Mouse (Mus musculus): ENCODE measurements at regions not wholly inside any gene's neighbourhood (a gene's known extent, or its start where the extent isn't known, plus 50 kb on each side); places are given as distances from the start of the nearest gene placed in this dataset.

DNA sequence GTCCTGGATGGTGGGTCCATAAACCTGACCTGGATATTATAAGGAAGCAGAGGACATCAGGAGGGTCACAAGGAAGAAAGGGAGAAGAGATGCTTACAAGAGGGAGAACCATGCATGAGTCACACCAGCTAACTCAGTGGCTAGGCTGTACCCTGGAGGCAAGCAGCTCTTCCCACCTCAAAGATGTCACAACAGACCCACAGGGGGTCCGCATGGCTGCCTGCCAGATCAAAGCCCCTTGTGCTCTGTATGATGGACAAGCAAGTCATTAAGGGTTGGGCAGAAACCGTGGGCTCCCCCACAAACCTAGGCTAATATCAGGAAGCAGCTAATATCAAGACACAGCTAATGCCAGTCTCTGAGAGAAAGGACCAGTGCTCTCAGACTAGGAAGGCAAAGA, 343.9 kb upstream of the Mef2c start:
- intact Hi-C loops (cut with DNase I), result no loop called here

DNA sequence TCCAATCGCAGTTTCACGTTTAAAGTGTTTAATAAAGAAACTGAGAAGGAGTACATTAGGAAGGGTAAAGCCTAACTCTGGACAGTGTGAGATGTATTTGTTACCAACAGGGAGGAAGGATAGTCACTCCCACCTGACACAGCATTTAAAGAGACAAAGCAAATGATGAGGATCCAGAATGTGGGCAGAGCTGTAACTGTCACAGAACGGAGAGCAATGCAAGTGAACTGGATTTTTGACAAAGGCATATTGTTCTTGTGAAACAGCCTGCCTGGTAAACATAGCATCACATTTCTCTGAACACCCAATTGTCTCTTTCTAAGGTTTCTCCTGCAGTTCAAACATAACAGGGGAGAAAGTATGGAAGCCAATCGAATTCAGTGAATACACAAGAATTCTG, 341.1 kb upstream of the Mef2c start:
- DNase-seq (ENCODE audit: low spot score in 2 of 2), result no peak
- intact Hi-C loops (cut with DNase I), result no loop called here

More for the DNA sequence above, 343.9 kb upstream of the Mef2c start:
- DNase-seq (ENCODE audit: low spot score in 2 of 2), result no peak

DNA sequence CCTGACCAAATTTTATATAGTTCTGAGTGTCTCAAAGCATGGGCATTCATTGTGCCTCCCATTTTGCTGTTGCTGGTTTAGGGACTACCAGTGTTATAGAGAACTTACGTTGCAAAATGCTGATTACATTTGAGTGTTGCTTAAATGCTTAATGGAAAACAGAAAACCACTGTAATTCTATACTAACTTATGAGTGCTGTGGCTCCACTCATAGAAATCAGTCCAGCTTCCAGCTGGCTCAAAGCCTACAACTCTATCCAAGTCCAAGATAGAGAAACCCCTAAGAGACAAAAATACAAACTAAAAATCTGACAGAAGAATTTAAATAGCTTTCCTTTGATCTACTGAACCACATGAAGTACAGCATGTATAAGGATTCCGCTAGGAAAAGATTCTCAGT, 328.7 kb upstream of the Mef2c start:
- no peak for DNase-seq (ENCODE audit: low spot score in 2 of 2)
- intact Hi-C loops (cut with DNase I), result no loop called here

DNA sequence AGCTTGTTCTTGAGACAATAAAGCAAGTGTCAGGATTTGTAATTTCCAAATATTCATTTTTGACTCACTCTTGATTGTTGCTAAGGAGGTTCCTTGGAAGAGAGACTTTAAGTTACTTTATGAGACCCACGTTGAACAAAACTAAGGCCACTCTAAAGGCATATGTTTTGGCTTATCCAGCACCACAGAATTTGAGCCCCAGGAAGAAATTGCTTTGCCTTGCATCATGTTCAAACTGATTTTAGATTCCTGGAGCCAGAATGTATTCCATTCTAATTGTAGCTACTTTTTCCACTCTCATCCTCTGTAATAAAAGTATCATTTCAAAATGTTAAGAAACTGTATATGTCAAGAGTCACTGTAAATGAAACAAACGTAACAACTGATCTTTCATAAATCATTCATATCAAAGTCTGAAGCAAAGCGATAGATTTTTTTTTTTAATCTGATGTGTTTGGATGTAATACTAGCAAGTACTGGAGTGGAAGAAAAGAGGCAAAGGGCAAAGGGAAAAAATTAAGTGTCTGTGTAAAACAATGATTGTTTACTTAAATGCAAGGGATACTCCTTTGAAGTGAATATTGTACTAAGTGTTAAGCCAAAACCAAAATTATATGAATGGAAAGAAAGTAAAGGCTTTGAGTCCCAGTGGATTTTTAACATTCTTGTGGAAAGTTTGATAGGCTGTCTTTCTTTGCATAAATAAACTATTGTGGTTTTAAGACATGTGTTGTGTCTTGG, 301.7 kb upstream of the Mef2c start:
- no peak for DNase-seq (ENCODE audit: low spot score in 2 of 2)
- intact Hi-C loops (cut with DNase I), result no loop called here

DNA sequence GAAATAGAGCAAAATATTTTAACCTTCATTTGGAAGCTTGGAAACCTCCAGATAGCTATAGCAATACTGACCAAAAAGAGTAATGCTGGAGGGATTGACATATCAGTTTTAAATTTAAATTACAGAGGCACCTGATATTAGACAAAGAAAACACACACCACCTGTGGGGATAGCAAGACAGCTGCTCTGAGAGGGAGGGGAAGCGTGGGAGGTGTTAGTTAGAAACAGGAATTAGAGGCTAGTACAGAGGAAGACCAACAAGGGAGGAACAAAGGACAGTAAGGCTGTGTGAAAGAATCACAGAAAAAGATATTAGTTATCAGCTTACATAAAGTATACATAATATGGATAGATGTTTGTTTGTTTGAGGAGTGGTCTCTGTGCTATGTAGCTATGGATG, 297.2 kb upstream of the Mef2c start:
- intact Hi-C loops (cut with DNase I), result no loop called here
- no peak for DNase-seq (ENCODE audit: low spot score in 2 of 2)

DNA sequence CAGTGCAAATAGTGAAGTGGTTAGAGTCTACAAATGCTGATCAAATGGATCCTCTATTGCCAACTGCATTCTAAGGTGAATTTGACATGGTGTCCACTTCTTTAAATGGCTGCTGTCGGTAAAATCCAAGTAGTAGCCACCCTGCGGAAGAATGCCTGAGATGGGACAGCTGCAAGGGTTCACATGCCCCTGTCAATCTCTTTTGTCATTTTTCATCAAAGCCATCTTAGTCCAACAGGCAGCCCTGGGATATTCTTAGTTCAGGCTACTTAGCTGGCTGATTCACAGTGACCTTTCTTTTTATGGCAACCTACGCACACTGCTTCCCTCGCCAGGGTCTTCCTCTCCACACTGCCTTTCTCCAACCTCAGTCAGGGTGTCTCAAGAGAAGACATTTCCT, 296.3 kb upstream of the Mef2c start:
- no peak for DNase-seq (ENCODE audit: low spot score in 2 of 2)
- intact Hi-C loops (cut with DNase I), result no loop called here

DNA sequence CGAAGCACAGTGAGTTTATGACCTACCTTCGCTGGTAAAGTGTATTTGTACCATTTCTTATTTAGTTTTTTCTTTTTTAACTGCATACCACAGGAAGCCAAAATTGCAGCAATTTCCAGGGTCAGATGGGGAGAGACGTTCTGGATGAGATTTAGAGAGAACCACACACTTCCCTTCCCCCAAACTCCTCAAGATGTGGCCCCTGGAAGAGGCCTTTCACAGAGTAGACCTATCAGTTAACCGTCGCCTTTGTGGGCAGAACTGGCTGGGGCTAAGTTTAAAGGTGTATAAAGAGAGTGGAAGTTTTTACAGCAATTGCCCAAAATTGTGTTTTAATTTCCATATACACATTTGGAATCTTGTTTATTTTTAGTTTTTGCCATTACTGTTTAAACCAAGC, 295.7 kb upstream of the Mef2c start:
- intact Hi-C loops (cut with DNase I), result no loop called here
- DNase-seq (ENCODE audit: low spot score in 2 of 2), result no peak

DNA sequence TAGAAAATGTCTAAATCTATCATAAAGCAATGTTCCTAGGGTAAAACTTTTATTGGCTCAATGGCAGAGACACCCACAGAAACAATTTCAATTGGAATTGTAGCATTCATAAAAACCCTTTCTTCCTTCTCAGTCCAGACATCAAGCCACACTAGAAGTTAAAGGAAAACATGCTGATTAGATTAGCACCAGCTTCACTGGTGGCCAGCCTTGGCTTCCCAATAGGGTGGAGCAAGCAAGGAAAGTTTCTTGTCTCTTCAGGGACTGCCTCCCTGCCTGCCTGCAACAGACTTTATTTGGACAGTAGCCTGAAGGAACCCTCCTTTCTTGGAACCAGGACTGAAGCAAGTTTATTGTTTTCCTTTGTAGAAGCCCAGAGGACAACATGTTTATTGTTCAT, 289.0 kb upstream of the Mef2c start:
- DNase-seq (ENCODE audit: low spot score in 2 of 2), result no peak
- intact Hi-C loops (cut with DNase I), result no loop called here

DNA sequence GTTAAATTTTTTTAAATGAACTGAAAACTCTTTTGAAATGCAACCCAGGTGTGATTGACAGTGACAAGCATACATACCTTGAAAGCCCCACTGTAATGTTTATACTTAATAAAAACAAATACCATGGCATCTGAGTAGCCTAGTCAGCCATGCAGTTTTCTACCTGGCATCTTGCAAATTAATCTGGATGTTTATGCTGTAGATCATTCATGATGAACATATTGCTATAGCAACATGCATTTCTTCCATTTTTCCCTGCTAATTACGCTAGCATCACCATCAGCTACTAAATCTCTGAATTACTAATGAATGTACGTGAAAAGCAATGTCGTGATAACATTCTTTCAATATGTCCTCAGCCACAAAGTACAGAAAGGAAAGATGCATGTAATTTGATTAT, 287.4 kb upstream of the Mef2c start:
- intact Hi-C loops (cut with DNase I), result no loop called here
- no peak for DNase-seq (ENCODE audit: low spot score in 2 of 2)

DNA sequence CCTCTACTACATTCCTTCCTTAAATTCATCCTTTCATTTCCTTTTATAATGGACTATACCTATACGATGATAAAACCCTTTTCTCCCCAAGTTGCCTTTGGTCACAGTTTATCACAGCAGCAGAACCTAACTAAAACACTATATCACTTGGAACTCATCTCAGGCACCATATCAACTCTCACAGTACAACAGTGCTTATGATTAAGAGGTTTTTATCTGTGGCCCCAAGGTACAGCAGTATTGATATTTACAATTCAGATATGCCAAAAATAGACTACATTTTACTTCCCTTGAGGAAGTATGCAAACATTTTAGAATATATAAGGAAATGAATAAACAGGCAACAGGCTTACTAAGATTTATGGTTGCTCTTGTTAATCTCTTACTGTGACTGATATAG, 251.4 kb upstream of the Mef2c start:
- no peak for DNase-seq (ENCODE audit: low spot score in 2 of 2)
- intact Hi-C loops (cut with DNase I), result no loop called here

DNA sequence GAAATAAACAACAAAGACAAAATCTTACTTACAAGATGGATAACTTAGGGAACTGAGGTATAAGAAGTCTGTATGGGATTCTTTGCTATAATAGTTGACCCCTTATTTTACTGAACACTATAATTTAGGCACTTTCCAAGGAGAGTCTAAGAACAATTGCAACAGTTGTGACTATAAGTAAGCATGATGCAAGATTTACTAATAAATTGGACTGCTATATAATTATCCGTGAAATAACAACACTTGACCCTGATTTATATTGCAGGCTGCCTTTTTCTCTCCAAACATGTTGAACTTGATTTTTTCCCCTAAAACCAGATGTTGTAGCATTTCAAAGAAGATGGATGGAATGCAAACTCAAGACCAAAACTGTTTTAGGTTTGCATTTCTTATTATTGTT, 237.2 kb upstream of the Mef2c start:
- no peak for DNase-seq (ENCODE audit: low spot score in 2 of 2)
- intact Hi-C loops (cut with DNase I), result no loop called here

DNA sequence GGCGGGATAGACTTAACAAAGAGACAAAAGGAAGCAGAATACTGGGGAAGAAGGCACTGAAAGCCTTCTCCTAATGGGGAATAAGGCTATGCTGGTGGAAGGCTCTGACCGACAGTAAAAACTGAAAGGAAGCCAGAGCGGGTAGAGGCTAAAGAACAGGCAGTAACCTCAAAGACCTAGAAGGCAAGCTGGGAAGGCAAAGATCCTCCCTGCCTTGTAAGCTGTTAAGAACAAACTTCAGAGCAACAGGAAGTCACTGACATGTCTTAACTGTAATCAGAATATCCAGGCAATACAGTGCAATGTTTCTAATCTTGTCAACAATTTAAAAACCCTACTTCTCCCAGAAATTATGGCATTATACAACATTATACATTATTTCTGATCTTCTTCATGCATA, 235.2 kb upstream of the Mef2c start:
- DNase-seq (ENCODE audit: low spot score in 2 of 2), result no peak
- intact Hi-C loops (cut with DNase I), result no loop called here

DNA sequence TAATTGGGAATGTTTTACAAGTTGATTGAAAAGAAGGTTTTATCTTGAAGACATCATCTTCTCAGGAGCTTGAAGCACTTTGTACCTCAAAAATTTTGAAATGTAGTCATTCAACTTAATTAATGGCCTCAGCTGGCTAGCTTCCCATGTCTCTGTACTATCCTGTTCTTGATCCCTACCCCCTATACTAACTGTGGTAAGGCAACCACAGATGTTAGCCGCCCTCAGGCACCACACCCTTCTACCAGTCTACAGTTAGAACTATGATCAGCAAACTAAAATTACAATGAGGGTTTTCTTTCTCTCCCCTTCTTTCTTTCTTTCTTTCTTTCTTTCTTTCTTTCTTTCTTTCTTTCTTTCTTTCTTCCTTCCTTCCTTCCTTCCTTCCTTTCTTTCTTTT, 225.1 kb upstream of the Mef2c start:
- no peak for DNase-seq (ENCODE audit: low spot score in 2 of 2)
- intact Hi-C loops (cut with DNase I), result no loop called here

DNA sequence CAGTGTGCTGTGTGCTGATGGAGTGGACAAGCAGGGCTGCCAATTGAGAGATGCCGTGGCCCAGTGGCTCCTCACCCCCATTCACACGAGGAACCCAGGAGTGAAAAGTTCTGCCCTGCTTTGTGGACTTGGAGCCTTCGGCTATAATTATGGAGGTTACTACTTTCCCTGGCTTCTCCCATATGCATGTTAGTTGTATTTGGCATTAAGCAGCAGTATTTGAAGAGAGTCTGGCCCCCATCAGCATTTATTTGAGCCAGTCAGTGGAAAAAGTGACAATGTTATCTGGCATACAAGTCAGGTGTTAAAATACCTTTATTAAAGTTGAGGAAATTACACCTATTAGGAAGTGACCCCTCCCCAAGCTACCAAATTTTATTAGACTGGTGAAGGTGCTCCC, 196.1 kb upstream of the Mef2c start:
- intact Hi-C loops (cut with DNase I), result no loop called here
- no peak for DNase-seq (ENCODE audit: low spot score in 2 of 2)

DNA sequence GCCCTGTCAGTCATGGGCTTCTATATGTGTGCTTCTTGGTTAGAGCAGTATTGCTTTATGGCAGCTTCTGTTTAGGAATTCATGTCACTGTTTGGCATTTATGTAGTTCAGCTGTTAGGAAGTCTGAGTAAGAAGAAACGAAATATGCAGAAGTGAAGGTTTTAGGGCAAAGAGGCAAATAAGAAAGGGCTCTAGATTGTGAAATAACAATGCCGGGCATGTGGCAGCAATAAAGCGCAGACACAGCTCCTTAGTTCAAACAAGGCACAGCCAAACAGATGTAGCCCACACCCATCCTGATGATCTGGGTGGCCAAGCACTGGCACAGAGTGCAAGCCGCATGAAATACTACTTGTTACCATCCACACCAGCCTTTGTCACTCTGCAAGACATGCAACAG, 175.3 kb upstream of the Mef2c start:
- intact Hi-C loops (cut with DNase I), result no loop called here

DNA sequence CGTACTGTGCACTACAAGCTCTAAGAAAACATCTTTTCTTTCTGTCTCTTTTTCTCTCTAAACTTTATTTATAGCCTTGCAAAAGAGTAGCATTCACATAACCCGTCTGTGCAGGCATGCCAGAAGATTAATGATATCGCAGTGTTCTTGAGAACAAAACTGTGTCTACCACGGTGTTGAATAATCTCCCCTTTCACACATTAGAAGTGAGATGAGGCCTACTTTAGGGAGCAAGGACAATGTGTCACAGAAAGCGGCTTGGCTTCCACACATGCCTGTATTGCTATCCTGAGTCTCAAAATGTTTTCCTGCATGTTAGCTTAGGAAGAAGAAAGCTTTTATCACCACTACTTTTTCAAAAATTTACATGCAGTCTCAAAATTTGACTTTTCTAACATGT, 170.1 kb upstream of the Mef2c start:
- intact Hi-C loops (cut with DNase I), result no loop called here
- no peak for DNase-seq (ENCODE audit: low spot score in 2 of 2)

More for the DNA sequence above, 175.3 kb upstream of the Mef2c start:
- DNase-seq (ENCODE audit: low spot score in 2 of 2), result no peak

DNA sequence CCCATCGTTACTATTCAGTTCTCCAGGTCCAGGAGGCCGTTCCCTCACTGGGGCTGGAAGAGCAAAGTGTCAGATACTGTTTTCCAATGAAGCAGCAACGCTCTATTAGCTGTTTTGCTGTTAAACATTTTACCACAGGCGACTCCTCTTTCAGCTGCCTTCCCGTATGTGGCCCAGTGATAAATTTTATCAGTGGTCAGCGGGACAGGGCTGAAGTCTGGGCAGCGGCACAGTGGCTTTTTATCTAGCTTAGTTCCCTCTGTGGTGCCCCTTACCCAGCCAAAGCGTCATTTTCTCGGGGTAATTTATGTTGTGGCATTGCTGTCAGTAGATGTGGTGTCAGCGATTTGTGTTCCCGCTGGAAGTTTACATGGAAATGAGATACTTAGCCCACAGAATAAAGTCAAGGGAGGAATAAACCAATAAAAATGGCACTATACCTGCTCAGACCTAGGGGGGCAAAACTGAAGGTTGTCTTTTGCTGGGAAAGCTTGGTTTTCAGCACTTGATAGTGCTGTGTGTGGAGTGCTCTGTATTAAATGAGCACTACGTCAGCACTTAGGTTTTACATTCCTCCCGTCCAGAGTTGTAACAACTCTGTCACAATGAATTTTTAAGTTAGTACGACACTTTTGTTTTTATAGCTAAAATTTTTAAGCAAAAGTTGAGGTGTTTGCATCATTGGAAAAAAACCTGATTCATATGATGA, 159.1 kb upstream of the Mef2c start:
- DNase-seq (ENCODE audit: low spot score in 2 of 2), result no peak
- intact Hi-C loops (cut with DNase I), result no loop called here

DNA sequence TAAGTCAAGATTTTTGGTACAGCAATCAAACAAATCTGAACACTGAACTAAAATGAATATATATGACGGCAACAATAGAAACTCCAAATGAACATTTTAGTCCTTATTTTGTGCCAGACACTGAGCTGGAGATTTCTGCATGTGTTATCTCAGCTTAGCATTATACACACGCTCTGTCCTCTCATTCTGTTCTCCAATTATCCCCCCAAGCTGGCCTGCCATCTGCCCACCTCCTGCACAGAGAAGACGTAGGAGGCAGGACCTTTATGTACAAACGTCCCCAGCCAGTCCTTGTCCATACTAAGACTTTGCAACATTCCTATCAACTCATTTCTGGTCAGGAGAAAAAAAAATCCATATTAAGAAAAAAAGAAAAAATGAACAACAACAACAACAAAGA, 148.5 kb upstream of the Mef2c start:
- intact Hi-C loops (cut with DNase I), result no loop called here
- peak; percentile 43 to 46 for DNase-seq (ENCODE audit: low spot score in 2 of 2)

DNA sequence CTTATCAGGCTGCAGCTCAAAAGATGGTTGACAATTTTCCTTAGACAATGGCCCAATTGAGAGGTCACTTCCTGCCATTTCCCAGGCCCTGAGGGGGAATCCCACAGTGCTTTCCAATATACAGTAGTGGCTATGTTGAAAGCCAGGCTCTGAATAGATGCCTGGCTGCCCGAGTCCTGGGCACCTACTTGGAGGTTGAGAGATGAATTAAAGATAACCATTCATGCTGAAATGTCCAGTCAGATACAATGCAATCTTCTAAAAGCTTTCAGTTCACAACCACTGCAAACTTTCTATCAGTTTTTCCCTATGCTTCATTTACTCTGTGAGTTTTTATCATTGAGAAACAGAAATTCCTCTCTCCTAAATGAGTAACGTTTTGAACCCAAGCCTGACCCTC, 143.3 kb upstream of the Mef2c start:
- DNase-seq (ENCODE audit: low spot score in 2 of 2), result no peak
- intact Hi-C loops (cut with DNase I), result no loop called here

DNA sequence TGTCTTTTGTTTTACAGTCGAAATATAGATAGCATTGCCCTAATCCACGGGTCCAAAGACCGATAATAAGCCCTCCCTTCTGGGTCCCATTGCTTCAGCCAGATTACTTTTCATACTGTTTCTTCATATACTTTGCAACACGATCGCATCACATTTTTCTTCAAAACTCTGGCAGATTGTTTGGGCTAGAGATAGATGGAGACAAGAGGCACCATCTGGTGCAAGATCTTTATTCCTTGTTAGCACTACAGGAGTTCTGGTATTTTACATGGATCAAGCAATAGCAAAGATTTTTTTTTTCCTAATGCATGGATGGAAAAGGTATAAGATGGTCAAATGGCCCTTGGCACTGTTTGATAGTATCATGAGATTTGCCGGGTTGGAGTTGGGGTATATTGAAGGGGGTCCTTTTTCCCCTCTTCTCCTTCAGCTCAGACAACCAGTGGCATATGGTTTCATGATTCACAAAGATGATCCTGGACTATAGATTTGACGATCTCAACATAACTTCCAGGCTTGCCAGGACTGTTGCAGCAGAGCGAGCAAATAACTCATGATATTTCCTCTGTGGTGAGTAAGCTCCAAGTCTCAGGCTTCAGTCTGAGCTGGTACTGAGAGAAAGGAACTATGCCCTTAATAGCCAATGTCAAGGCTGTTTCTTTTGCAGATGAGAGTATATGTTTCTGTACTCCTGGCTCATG, 127.6 kb upstream of the Mef2c start:
- intact Hi-C loops (cut with DNase I), result no loop called here
- DNase-seq (ENCODE audit: low spot score in 2 of 2), result no peak

DNA sequence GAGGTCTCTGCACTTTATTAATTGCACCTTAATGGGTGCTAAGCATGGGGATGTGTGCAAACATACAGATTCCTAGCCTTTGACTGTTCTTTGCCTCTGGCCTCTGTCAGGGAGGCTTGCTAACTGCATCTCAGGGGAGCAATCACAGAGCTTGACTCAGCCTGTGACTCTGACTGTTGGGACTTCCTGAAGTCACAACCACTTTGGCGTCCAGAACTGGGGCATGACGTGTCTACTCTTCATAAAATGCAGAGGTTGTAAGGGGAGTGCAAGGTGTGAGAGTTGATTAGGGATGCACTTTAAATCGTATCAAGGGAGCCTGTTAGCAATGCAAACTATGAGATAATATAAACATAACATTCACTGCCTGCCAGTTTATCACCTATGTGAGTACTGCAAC, 125.2 kb upstream of the Mef2c start:
- intact Hi-C loops (cut with DNase I), result no loop called here
- DNase-seq (ENCODE audit: low spot score in 2 of 2), result no peak

All from left cerebral cortex, postnatal 36 days (tissue).